Mouse (Mus musculus) megakaryocyte, embryonic 14.5 days (primary cell): Measurements from ENCODE around the gene Sh3d19.

Experiments used
- FLI1 ChIP-seq: IDR thresholded peaks from 2 replicates; pipeline ENCODE4 v1.6.1; 2012; ENCODE audit warnings: low read length, inconsistent platforms, mixed read lengths
- GATA1 ChIP-seq: IDR thresholded peaks from 3 replicates; pipeline ENCODE4 v1.6.1; 2012; ENCODE audit warnings: mixed read lengths, low read length, inconsistent platforms, borderline replicate concordance

GRCm38 (mm10) chr3:86087872-86088271 is 117.0 kb downstream of the Sh3d19 start:
- no peak for TF ChIP-seq FLI1
- TF ChIP-seq GATA1: no peak
